Mouse (Mus musculus) retina, embryonic 14.5 days (tissue): Measurements from ENCODE around the gene Gm525.

Experiments
- DNase-seq: peaks from one replicate; pipeline ENCODE4 v3.0.0-alpha.2; 2015; ENCODE audit warnings: low spot score

The Gm525 gene

DNA sequence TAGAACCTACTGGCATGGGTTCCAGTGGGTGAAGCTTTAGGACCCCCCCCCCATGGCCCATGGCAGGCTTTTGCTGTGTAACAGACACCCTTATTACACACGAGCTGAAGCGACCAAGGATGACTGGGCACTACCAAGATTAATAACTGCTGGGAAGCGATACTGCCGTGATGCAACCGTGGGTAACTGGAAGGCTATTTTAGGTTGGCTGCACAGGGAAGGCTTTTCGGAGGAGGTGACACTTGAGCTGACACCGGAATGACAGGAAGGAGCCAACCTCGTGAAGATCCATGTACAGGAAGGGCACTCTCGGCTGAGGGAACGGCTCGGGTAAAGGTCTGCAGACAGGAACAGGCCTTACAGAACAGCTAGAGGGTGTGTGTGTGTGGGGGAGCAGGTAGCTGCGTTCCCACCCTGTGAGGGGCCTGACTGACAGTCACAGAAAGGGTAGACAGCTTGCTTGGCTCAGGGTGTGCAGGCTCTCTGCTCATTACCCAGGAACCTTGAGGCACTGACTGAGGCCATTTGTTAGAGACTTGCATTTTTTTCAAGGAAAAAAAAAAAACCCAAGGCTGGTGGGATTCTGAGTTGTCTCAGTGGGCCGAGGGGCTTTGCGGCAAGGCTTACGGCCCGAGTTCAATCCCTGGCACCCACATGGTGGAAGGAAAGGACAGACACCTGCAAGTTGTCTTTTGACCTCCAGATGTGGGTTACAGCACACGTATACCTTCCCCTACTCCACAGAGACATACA, 24.6 kb downstream of the Gm525 start:
- DNase-seq: no peak

DNA sequence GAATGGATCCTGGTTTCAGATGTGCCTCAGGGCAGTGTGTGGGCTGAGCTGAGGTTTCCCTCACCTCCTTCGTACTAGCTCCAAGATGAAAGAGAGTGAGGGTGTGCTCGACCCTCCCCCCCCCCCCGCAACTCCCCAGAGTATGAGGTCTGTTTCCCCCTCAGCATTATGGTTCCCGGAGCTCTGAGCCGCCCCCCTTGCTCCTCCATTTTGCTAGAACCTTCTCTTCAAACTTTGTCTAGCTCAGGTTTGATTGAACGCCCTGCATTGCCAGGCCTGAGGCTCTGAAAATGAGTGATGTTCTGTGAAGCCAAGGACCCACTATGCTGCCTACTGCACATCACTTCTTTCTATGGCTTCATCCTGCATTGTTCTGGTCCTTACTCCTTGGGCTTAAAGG, 25.3 kb downstream of the Gm525 start:
- DNase-seq: no peak

DNA sequence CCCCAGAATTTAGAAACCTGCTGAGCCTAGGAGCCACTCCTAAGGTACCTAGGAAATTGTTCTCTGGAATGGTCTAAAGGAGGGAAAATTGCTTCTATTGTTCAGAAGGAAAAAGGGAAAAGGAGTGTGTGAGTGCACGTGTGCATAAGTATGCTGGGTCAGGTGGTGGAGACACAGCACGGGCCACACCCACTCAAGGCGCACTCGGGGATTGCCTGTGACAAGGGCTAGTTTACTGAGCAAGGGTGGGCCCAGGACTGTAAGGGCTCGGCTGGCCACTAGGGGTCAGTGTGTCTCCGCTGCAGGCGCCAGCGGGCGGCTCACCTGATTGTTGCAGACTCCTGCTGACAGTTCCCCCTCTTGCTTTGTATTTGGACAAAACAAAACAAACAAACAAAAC, 26.8 kb downstream of the Gm525 start:
- peak; percentile 91 for DNase-seq

DNA sequence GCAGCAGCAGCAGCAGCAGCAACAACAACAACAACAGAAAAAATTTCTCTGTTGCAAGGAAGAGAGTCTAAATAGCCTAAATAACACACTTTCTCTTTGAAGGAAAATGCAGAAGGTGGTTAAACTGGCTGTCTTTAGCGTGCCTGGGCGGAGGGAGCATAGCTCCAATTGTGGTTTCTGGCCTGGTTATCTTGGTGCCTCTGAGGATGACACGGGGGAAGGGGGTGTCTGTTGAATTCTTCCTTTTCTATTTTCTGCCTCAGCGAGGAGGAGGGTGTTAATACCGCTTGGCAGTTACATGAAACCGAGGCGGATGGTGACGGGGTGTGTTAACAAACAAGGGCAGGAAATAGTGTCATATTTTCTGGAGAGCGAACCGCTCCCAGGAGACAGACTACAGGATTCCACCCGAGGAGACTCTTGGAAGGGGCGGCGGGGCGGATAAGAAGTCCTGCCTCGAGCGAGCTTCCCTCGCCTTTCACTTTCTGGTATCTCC, 27.2 kb downstream of the Gm525 start:
- DNase-seq: peak; percentile 35

DNA sequence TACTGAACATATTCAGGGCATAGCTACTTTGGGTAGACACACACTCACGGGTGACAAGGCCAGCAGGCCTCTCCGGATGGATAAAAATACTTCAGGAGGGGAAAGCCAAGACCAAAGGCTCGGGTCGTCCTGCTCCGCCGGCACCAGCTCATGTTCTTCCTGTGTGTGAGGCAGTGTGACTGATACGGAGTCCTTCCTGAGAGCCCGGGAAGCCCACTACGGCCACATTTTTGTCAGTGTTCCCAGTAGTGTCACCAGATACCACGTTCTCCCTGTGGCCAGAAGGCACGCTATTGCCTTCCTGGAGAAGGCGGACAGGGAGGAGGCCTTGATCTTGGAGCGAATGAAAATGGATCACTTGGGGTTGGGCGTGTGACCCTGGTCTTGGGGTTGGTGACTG, 29.5 kb downstream of the Gm525 start:
- DNase-seq: no peak

DNA sequence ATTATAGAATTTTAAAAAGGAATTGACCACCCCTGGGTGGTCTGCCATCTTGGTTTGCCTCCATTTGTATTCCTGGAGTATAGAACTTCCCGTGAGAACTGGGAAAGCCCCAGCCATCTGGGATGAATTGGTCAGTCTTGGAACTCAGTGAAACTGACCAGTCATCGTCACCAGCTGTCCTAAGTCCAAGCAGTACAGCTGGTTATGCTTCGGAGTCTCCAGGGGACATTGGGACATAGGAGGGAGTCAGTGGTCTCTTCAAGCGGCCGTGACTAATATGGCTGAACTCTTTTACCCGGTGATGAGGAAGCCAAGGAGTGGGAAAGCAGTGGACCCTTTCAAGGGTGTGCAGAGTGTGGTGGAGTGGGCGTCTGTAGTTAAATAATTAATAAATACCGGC, 31.6 kb downstream of the Gm525 start:
- no peak for DNase-seq

DNA sequence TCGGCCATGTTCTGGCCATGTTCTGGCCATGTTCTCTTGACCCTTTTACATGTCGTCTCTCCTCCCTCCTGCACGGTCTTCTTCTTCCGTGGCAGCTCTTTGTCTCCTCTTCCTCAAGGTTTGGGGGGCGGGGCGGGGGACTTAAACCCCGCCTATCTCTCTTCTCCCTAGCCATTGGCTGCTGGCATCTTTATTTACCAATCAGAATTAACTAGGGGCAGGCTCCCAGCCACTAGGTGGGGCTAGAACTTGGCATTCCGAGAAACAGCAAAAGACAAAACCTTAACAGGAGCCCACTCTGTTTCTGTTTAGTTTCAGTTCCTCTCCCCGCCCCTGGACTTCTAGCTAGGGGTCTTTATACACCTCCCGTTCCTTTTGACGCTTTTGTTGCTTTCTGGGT, 32.2 kb downstream of the Gm525 start:
- DNase-seq: no peak

DNA sequence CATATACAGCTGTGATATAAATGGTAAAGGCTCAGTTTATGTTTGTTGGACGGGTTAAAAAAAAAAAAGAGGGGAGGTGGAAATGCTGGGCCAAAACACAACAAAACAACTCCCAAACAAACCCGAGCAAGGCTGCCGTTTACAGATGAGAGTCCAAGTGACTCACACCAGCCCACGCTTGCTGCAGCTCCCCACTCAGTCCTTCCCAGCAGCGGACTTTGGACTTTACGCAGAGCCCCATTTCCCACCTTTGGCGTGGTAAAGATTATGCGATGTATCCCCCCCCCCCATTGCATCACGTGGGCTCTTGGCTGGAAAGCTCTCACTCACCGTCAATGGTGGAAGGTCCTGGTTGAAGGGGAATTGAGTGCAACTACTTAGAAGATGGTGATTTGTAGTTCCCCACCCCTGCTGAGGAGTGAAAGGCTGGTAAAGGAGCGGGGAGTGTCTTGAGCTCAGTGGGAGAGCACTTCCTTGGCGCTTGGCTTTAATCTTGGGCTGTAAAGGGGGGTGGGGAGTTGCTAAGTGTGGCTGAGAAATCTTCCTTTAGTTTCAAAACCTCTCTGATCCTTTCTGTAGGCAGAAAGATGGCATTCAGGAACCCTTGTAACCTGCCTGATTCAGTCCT, 33.7 kb downstream of the Gm525 start:
- no peak for DNase-seq

DNA sequence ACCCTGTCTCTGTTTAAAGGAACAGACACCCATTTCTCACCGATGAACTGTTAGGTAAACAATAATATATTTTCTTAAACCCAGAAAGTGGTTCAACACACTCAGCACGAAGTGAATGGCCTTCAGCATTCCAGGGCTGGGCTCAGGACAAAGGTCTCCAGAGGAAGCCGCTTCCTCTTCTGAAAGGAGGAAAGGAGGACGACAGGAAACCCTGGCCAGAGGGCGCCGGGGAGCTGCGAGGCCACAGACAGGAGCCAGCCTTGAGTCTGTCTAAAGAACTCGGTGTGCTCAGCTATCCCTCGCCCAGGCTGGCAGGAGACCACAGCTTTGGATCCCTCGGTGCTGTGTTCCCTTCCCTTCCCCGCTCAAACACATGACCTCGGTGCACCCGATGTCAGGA, 50.8 kb downstream of the Gm525 start:
- DNase-seq: no peak

DNA sequence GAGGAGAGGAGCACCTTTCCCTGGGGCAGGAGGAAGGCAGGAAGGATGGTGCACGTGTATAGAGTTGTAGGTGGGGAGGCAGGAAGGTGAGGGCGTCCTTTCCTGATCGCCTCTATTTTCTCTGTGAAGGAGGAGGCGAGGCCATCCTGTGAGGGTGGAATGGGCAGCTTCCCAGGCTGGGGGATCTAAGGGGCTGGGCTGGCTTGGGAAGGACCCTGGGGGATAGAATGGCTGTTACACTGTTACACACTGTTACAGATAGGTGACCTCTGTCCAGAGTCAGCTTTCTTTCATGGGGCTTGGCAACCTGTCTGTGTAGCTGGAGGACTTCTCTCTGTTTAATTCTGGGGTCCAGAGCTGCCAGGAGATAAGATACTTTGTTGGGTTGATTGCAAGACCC, 57.2 kb downstream of the Gm525 start:
- no peak for DNase-seq

DNA sequence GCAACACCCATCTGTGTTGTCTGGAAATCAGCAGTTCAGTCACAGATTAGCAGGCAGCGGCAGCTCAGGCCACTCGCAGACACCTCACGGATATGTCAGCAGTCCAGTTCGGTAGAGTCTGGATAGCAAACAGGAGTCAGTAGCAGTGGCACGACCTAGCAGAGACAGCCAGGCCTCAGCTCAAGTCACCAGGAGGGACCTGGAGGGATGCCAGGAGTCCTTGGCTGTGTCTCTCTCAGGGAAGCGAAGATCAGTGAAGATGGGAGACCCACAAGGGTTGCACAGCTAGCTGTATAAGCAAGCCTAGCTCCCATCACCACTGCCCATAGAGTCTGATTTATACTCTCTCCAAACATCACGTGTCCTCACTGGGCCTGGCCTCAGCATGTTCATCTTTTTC, 58.8 kb downstream of the Gm525 start:
- DNase-seq: no peak

DNA sequence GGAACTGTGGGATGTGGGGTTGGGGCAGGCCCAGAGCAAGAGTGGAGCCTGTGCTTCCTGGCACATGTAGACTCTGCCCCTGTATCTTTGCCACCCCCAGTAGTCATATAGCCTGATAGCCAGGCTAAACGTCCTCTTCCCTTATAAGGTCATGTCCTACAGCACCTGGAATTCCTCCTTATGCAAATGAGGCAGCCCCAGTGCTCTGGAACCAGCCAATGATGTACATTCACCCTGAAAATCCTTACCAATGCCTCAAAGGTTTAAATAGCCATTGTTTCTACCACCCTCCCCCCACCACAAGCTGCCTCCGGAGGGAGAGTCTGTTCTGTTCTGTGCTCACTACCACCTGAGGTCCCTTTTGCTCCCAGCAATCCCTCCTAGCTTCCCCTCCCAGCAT, 60.6 kb downstream of the Gm525 start:
- no peak for DNase-seq

DNA sequence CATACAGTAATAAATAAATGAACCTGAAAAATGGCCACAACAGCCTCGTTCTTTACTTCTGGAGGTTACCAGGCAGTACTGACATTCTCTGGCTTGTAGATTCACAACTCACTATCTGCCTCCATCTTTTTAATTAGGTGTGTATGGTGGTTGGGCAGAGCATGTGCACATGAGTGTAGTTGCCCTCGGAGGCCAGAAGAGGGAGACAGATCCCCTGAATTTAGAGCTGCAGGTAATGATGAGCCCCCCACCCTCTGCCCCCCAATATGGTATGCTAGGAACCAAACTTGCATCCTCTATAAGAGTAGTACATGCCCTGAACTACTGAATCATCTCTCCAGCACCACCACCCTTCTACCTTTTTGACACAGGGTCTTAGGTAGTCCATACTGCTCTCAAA, 64.3 kb downstream of the Gm525 start:
- no peak for DNase-seq
